Mouse (Mus musculus) left cerebral cortex, postnatal 4 days (tissue): Measurements from ENCODE around the gene Foxo4. TPM values are rescaled to one million over a fixed set of nuclear protein-coding genes. Genes with fewer than 3 reads are reported as not detected.

Experiments
- DNase-seq: peaks from one replicate; pipeline ENCODE4 v3.0.0-alpha.2; 2022
- intact Hi-C: fragments of 180-260 bp; cut with DNase I; formaldehyde crosslinking; loops from one replicate; pipeline ENCODE4 v1.15.1; 2025
- total RNA-seq, 2 experiments: library from RNA; stranded (reverse); gene quantifications; 2 replicates each; pipeline ENCODE4 v1.2.3; 2021

The Foxo4 gene
- total RNA-seq: 1 to 10 TPM; 7.7 to 9.5 TPM

DNA sequence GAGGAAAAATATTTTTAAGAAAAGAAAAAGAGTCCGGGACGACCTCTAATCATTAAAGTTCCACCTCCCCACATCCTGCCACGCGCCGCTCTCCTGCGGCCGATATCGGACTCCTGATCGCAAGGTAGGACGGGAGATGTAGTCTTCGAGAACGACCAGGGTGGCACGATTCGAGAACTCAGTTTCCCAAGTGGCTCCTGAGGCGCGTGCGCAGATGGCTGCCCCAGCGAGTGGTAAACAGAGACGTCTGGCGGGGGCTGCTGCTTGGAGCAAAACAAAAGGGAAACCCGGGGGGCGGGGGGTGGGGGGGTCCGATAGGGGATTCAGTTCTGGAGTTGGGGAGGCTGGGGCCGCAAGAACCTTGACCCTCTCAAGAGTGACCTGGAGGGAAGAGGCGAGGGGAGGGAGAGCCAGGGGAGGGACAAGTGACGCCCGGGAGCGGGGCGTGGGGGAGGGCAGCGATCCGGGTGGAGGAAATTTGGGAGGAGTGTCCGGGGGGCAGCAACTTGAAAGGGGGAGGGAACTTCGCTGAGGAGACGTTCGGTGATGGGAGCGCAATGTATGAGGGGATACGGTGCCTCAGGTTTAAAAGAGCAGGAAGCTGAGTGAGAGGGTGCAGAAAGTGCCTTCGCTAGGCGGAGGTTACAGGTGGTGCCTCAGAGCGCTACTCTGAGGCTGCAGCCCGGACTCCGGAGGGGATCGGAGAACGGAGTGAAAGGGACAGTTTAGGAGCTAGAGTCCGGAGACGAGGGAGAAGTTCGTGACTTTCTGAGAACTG is at the start of gene Foxo4:
Gene Foxo4 (plus strand): TSS at position 577 of the 778 bp plus-strand sequence.
- intact Hi-C loops: no loop called here
- DNase-seq: peak; percentile 89

DNA sequence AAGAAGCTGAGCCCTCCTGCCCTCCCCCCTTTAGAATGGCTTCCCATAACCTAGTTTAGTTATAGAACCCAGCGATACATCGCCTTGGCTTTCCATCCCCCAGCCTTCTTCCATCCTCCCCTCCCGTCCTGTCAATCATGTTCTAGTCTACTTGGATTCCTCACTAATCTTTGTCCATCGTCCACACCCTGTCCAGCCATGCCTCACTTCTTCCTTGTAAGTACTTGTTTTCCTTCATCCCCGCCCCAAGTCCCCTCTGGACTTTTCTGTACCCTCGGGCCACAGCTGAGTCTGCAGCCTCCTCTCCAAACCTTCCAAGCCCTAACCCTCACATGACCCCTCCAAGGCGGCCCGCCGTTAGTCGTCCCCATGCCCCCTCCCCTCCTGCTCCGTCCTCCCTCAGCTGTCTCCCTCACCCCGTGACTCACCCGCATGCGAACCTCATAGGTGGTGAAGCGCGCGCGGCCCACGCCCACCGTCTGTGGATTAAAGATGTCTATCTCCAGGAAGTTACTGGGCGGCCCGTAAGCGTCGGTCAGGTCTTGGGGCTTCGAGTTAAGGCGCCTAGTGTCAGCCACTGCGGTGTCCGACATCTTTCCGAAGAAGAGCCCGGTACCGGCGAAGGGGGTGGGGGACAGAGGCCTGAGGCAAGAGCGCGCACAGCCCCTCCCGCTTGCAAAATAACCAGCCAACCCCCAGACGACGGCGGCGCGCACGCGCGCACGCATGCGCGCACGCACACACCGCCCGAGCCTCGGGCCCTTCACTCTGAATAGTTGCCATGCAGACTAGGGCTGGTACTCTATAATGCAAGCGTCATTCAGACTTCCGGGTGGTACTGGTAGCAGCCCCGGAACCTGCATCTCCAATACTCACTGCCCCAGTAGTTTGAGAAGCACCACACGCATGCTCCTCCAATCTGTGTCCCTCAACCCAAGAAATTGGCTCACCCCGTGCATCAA is 32.2 kb upstream of the Foxo4 start, which contains the start of gene Snx12:
Gene Snx12 (minus strand): TSS at position 730 of the 962 bp plus-strand sequence.
- intact Hi-C loops: no loop called here
- DNase-seq: peak; percentile 86

DNA sequence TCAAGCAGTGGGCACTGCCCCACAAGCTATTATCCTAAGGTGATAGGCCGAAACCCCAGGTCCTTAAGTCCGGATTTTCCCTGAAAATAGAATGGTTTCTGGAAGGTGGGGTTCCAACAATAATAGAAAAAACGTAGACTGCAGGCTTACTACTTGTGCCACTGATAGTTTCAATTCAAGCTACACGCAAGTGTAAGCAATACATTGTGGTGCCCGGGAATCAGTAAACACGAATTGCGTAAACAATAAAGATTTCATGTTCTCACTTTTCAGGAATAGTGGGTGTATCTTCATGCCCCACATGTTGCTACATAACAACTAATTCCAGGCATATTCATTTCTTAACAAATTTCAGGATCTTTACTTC is 31.5 kb upstream of the Foxo4 start:
- intact Hi-C loops: no loop called here
- DNase-seq: no peak

DNA sequence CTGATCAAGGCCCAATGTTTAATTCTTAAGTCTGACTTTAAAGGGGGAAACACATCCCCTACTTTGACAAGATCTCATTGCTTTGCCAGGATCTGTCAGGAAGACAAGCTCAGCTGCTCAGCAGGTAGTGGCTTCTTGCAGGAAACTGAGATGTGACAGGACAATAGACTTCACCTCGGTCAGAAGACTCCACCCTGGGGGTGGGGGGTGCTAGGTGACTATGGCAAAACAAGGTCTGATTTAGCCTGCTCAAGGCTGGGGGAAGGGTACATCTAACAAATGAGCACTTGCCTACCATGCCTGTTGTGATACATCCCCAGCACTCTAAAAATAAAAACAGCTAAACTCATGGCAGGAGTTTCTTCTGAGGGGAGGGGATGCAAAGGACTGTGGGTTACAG is 9.3 kb upstream of the Foxo4 start:
- DNase-seq: no peak
- intact Hi-C loops: no loop called here

DNA sequence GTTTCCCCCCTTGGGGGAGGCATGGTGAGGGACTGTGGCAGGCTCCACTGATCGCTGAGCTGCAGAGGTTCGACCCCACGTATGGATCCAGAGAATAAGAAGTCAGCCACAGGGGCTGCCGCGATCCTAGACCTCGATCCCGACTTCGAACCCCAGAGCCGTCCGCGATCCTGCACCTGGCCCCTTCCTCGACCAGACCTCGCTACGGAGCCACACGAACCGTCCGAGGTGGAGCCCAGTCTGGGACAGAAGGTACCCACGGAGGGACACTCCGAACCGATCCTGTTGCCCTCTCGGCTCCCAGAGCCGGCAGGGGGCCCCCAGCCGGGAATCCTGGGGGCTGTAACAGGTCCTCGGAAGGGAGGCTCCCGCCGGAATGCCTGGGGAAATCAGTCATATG is 412 bp downstream of the Foxo4 start:
- intact Hi-C loops: no loop called here
- DNase-seq: peak; percentile 3

DNA sequence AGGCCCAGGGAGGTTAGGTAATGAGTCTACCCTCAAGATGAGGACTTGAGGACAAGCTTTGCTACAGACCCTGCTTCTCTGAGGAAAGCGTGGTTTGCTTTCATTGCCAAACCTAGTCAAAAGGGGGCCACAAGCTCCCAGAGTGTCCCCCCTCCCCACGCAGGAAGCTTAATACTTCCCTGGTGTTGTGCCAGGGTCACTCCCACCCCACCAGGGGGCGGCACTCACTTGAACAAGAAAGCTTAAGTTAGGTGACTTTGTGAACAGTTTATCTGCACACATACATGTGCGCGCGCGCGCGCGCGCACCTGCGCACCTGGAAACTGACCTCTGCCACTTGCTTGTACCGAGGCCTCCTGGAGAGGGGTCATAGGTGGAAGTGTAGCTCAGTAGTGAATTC is 2.3 kb downstream of the Foxo4 start:
- DNase-seq: no peak
- intact Hi-C loops: no loop called here

DNA sequence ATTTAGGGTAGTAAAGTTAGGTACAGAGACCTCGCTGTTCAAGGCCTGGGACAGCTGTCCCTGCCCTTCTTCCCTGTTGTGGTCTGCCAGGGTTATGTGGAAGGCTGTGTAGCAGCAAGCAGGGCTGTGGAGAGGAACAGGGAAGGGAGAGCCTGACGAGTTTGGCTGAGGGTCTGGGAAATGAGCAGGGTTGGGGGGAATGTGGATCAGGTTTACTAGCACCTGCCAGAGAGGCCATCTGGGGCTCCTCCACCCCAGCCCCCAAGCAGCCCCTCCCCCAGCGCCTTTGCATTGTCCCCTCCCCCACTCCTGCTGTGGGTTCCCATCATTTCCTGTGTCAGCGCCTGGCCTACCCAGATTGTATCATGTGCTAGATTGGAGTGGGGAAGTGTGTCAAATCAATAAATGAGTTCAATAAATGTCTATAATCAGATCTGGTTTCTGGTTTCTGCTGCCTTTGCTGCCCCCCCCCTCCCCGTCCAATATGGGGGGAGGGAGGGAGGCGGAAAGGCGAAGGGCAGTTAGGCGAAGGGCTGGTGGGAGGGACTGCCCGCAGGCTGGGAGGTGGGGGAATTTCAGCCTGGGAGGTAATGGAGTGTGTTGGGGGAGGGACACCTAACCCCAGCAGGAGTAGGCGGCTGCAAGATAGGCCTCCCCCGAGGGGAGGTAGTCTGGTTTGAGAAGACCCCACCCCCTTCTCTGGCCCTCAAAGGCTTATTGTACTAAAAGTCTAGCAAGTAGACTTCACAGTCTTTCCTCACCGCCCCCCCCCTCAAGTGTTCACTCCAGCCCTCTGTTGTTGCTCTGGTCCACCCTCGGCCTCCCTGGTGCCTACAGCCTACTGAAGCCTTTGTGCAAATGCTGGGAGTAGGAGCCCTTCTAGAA is 6.4 kb downstream of the Foxo4 start:
- peak; percentile 49 for DNase-seq
- intact Hi-C loops: no loop called here

DNA sequence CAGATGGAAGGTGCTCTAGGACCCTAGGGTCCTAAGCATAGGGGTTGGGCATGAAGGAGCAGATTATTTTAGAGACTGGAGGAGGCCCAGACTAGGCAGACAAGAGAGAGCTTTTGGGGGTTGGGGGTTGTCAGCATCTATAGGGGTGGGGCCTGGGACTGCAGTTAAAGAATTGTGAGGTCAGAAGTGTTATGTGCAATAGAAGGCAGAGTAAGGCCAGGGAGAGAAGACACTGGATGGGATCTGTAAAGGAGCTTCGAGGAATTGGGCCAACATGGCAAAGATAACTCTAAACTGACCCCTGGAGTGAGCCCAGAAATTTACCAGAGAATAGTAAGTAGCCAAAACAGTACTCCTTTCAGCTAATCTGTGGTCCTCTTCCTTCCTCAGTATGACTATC is 9.6 kb downstream of the Foxo4 start, which contains the start of gene Gm614:
Gene Gm614 (minus strand): TSS at position 101 of the 400 bp plus-strand sequence.
- DNase-seq: no peak
- intact Hi-C loops: no loop called here

DNA sequence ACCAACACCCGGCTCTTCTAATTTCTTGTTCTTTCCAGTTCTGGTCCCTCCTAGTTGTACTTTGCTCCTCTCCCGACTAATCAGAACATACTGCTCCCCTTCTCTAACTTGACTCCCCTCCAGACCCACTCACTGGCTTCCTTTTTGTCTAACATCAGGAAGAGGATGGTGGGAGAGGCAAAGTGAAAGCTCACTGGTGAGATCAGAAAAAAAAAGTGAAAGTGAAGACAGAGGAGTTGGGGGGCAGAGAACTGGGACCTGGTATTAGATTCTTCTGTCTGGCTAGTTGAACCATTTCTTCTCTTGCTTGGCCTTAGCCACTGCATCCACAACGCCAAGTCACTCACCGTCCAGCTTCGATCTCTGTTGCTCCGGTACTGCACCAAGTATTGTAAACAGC is 12.3 kb downstream of the Foxo4 start:
- DNase-seq: no peak
- intact Hi-C loops: no loop called here

DNA sequence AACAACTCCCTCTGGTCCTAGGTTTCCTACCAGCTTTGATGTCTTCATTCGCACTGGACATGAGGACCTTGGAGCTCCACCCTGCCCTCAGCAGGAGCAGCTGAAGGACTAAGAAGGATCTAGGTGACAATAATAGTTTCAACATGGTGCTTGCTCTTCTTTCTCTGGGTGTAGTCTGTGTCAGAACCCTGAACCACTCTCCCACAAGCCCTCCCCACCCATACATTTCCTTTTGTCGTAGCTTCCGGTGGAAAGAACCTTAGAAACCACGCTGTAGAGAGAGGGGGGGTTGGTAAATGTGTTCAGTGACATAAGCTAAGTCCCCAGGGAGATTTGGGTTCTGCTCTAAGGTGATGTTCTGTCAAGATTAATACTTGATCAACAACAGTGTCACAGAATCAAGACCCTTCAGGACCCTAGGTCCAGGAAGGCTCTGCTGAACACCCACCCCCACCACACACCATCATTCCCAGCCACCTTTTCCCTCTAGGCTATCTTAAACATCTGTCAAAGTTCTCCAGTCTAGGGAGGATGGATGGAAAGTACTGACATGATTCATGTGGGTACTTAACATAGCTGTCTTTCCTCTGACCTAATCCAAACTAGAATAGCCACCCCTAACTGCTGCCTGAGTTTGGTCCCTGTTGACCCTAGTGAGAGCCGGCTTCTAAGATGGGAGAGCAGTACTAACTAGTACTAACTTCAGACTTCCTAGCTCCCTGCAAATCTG is 13.9 kb downstream of the Foxo4 start, which contains the start of gene Il2rg:
Gene Il2rg (minus strand): TSS at position 231 of the 730 bp plus-strand sequence.
- intact Hi-C loops: no loop called here
- no peak for DNase-seq

DNA sequence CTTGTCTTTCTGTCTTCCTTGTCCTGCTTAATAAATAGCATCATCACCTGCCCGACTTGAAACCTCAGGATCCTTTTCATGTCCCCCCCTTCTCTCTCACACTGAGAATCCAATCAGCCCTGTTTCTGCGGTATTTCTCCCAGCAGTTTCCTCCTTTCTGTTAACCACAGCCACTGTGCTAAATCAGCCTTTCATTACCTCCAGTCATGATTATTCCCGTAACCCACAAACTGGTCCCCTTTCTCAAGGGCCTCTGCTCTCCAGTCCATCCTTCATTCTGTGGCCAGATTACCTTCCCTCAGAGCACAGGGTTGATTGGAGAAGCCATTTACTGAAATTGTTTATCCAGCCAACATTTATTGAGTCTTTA is 14.4 kb downstream of the Foxo4 start, which contains the start of gene Gm20489:
Gene Gm20489 (minus strand): TSS at position 269 of the 370 bp plus-strand sequence.
- DNase-seq: no peak
- intact Hi-C loops: no loop called here

DNA sequence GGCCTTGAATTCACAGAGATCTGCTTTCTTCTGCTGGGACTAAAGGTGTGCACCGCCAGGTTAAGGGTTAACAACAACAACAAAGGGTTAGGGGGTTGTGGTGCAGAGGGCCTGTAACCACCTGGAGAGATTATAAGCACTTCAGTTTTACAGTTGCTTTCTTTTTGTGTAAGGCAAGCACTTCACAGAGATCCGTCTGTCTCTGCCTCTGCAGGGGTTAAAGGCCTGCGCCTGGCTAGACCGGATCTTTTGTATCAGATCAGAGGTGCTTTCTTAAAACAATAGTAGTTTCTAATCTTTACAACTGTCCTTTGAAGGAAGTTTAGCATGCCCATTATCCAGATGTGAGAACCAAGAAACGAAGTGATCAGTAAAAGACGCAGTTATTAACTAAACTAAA is 19.1 kb downstream of the Foxo4 start:
- intact Hi-C loops: no loop called here
- DNase-seq: no peak

DNA sequence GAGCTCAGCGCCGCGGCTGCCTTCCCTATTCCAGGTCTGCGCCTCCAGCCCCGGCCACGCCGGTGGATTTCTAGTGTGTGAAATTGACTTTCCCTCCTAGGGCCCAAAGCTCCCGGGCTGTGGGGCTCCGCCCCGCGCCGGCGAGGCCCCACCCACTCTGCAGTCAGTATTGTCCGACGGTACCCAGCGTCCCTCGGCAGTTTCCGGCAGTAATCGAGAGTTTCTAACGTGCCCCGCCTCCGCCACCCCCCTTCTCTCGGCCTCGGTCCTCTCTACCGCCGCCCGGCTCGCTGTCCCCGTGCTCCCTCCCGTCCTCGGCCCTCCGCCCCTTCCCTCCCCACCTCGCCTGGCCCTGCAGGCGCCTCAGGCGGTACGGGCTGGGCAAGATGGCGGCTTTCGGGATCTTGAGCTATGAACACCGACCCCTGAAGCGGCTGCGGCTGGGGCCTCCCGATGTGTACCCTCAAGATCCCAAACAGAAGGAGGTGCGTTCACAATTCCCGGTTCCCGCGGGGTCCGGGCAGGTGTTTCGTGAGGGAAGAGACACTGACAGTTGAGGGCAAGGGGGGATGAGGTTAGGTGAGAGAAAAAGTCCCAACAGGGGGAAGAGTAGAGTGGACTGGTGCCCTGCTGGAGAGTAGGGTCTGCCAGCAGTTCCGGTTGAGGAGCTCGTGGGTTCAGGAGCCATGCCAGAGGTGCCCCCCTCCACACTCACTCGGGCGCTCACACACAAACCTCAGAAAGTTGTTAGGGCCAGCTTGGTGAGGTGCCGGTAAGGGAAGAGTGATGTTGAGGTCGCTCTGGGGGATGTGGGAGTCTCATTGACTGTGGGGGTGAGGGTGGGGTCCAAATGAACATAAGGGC is 19.8 kb downstream of the Foxo4 start, which contains the start of gene Med12:
Gene Med12 (plus strand): TSS at position 156 of the 864 bp plus-strand sequence.
- peak; percentile 90 for DNase-seq

DNA sequence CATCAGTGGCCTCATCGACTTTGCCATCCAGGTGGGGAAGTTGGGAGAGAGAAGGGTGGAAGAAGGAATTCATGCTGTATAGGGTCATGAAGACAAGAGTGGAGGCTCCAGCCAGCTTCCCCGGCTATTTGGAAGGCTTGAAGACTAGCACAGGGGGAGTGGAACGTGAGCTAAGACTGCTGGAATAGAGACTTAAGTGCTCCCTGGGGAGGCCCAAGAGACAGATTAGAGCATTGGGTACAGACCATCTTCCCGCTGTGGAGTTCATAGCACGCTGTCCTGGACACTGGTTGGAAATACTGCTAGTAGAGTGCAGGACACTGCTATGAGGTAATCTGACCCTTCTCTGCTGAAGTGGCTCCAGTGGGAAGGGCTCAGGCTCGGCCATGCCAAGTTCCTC is 28.5 kb downstream of the Foxo4 start:
- DNase-seq: no peak
- intact Hi-C loops: loop anchor here (10.0 kb wide), 1 partner anchor 148 kb away; no protein-coding TSS in a partner anchor

More for the DNA sequence above, 19.8 kb downstream of the Foxo4 start, which contains the start of gene Med12:
- intact Hi-C loops: no loop called here

DNA sequence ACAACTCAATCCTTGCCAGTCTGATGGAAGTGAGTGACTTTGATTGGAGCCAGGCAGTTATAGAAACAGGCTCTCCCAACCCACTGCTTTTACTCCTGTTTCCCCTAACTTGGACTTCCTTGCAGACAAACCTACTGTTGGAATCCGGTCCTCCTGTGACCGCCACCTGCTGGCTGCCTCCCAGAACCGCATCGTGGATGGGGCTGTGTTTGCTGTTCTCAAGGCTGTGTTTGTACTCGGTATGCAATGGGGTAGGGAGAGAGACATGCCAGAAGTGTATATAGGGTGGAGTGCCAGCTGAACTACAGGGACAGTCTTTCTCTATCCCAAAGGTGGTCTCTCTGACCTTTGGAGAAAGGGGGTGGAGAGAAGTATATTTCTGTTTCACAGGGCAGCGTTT is 31.2 kb downstream of the Foxo4 start:
- peak; percentile 57 for DNase-seq
- intact Hi-C loops: loop anchor here (10.0 kb wide), 1 partner anchor 151 kb away; no protein-coding TSS in a partner anchor

DNA sequence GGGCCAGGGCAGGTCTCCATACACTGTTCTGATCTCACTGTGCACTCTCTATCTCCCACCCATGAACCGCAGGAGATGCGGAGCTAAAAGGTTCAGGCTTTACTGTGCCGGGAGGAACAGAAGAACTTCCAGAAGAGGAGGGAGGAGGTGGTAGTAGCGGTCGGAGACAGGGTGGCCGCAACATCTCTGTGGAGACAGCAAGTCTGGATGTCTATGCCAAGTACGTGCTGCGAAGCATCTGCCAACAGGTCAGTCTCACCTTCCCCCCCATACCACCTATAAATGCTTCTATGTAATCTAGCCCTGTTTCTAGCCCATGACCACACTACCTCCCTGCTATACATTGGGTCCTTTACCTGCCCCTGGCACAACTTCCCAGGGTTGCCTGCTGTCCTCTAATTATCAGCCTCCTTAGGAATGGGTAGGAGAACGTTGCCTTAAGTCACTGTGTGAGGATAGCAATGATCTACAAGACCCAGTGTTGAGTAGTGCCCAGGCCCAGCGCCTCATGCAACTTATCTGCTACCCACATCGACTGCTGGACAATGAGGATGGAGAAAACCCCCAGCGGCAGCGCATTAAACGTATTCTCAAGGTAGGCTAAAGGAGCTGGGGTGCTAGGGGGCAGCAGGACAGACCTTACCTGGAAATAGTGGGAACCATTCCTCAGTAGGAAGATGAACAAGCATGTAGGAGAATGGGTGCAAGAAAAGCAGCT is 31.8 kb downstream of the Foxo4 start:
- intact Hi-C loops: loop anchor here (10.0 kb wide), 1 partner anchor 151 kb away; no protein-coding TSS in a partner anchor

DNA sequence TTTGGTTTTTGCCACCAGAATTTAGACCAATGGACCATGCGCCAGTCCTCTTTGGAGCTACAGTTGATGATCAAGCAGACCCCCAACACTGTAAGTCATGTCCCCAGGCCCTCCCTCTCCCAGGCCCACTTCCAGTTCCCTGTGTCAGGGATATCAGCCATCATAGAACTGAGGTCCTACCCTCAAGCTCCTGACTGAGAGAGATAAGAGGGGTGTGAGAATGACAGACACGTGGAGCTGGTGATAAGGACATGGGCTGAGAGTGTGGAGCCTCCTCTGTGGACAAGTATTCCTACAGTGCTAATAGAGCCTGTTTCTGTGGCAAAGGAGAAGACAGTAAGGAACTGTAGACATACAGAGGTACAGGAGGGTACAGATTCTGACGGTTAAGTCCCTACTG is 33.2 kb downstream of the Foxo4 start:
- DNase-seq: no peak
- intact Hi-C loops: loop anchor here (10.0 kb wide), 1 partner anchor 153 kb away; no protein-coding TSS in a partner anchor

More for the DNA sequence above, 31.8 kb downstream of the Foxo4 start:
- no peak for DNase-seq

DNA sequence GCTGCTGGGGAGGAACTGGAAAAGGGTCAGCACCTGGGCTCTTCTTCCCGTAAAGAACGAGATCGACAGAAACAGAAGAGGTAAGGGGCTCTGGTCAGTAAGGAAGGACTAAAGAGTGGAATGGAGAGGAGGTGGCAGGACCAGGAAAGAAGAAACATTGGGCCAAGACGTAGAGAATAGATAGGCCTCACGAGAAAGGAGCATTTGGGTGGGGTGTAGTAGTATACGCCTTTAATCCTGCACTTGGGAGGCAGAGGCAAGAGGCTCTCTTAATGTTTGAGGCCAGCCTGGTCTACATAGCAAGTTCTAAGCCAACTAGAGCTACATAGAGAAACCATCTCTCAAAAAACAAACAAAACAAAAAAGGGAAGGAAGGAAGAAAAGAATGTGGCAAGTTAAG is 34.1 kb downstream of the Foxo4 start:
- DNase-seq: no peak
- intact Hi-C loops: loop anchor here (10.0 kb wide), 1 partner anchor 154 kb away; no protein-coding TSS in a partner anchor
